Mouse (Mus musculus): Measurements from ENCODE around the gene Mbnl2. TPM values are rescaled to one million over a fixed set of nuclear protein-coding genes. Genes with fewer than 3 reads are reported as not detected.
A peak's percentile ranks its signal among the peaks of the same experiment; 100 is the strongest.

Gene Mbnl2
- polyA plus RNA-seq, 1 experiment from 2014 or later: 14.6 TPM

DNA sequence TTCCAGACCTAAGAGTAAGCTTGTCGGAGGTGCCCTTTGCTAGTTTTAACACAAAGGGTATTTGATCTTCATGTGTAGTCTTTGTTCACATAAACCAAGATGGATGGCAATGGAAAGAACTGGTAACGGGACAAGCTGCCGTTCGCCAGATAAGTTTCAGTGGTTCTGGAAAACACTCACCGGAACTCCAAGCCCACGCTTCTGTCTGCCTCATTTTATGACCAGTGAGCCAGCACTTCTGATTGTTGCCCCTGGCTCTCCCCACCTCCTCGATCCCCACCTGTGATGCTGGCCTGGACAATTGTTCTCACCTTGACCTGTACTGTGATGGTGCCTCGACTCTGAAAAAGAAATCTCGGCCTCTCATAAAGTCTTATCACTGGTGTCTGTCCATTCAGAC, 117.0 kb downstream of the Mbnl2 start:
- H3K9ac ChIP-seq: no peak overlapping the region

DNA sequence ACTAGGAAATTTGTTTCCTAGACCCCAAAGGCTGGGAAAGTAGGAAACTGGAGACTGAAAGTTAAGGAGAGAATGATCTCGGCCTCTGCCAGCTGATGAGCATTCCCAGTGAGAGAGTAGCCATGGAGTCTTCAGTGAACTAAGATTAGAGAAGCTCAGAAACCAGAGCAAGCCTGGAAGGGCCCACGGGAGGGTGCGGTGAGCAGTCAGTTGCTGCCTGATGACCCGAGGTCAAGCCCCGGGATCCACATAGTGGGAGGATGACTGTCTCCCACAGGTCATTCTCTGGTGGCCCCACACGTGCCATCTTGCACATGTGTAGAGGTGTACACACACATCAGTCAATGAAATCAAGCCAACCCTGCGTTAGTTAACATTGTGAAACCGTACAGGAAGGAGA, 118.0 kb downstream of the Mbnl2 start:
- H3K9ac ChIP-seq: no peak overlapping the region
- H3K4me2 ChIP-seq: no peak overlapping the region
- WGBS (ENCODE audit: insufficient replicate concordance): 69% methylated on average over 8 of the region's 8 CpGs
- ATAC-seq (ENCODE audit: low read depth): no peak
- H3K4me1 ChIP-seq (replicated peaks): peaks cover 6% of the 10 kb centered on the region; the same call in 1 of the 2 replicates
- no peak overlapping the region for H3K4me3 ChIP-seq (replicated peaks)
- H3K27me3 ChIP-seq: no peaks in the 10 kb centered on the region
- no peak overlapping the region for H3K27ac ChIP-seq
- peaks cover 21% of the 10 kb centered on the region for H3K36me3 ChIP-seq
- no peaks in the 10 kb centered on the region; the same call in 1 of the 2 replicates for H3K9me3 ChIP-seq (replicated peaks)
- no peak for DNase-seq

More for the DNA sequence above, 117.0 kb downstream of the Mbnl2 start:
- H3K9me3 ChIP-seq (replicated peaks): no peaks in the 10 kb centered on the region; the same call in 1 of the 2 replicates
- no peak for ATAC-seq (ENCODE audit: low read depth)
- peaks cover 6% of the 10 kb centered on the region; the same call in 1 of the 2 replicates for H3K4me1 ChIP-seq (replicated peaks)
- peaks cover 21% of the 10 kb centered on the region for H3K36me3 ChIP-seq
- 86% methylated on average over 9 of the region's 9 CpGs for WGBS (ENCODE audit: insufficient replicate concordance)
- H3K4me2 ChIP-seq: no peak overlapping the region
- no peak for DNase-seq
- no peak overlapping the region for H3K4me3 ChIP-seq (replicated peaks)
- H3K27ac ChIP-seq: no peak overlapping the region
- H3K27me3 ChIP-seq: no peaks in the 10 kb centered on the region

DNA sequence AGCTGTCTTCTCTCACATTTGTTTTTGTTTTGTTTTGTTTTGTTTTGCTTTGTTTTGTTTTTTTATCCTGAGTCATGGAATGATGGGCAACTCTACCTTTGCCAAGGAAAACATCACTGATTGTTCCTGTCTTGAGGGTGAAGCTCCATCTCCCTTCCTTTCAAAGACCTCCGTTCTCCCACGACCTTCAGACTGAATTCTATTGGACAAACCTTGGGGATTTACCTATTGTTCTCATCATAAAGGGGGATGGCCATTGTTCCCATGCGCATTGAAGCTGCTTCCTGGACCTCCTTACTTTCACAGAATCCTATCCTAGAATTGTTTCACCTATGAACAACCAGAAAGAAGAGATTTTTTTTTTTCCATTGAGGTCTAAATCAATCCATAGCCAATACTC, 118.7 kb downstream of the Mbnl2 start:
- Histone ChIP-seq H3K9ac (no peak overlapping the region), H3K4me3 (replicated peaks) (no peak overlapping the region), H3K36me3 (peaks cover 18% of the 10 kb centered on the region), H3K27ac (no peak overlapping the region), H3K9me3 (replicated peaks) (no peaks in the 10 kb centered on the region; the same call in 1 of the 2 replicates), H3K27me3 (no peaks in the 10 kb centered on the region), H3K4me1 (replicated peaks) (peaks cover 3% of the 10 kb centered on the region; the same call in 1 of the 2 replicates), H3K4me2 (no peak overlapping the region)
- 68% methylated on average over 3 of the region's 3 CpGs for WGBS (ENCODE audit: insufficient replicate concordance)
- ATAC-seq (ENCODE audit: low read depth): no peak
- no peak for DNase-seq

DNA sequence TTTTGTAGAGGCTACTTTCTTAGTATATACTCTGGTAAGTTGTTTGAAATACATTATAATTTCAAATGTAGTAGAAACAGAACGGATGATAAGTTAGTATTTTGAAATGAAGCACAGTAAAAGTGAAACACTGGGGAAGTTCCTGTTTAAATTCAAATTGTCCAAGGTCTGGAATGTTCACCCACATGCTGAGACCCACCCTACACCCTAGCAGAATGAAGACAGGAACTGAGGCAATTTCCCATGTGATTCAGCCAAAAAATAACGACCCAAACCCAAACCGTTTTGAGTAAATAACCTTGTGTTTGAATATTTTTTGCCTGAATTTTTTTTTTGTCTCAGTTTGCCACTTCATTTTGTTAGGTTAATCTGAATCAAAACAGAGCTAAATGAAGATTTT, 119.4 kb downstream of the Mbnl2 start:
- Histone ChIP-seq H3K4me1 (replicated peaks) (no peaks in the 10 kb centered on the region), H3K4me2 (no peak overlapping the region), H3K36me3 (peaks cover 17% of the 10 kb centered on the region), H3K9me3 (replicated peaks) (no peaks in the 10 kb centered on the region; the same call in 1 of the 2 replicates), H3K4me3 (replicated peaks) (no peak overlapping the region), H3K9ac (no peak overlapping the region), H3K27me3 (no peaks in the 10 kb centered on the region), H3K27ac (no peak overlapping the region)
- 46% methylated on average over 3 of the region's 3 CpGs for WGBS (ENCODE audit: insufficient replicate concordance)
- ATAC-seq (ENCODE audit: low read depth): no peak
- no peak for DNase-seq

DNA sequence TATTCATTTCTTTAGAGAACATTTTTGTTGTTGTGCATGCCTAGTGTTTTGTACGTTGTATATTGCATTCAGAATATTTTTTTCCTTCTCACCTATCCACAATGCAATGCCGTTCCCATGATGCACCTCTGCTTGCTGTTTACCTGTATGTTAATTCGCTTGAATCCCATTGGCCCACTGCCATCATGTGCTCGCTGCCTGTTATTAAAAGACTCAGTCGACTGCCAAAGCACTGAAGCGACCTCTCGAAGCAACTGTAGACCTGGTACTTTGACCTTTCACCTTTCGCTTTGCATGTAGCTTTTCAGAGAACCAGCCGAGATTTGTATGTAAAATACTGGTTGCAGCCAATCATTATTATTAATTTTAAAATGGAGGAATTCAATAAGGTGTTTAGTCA, 120.0 kb downstream of the Mbnl2 start:
- no peak for ATAC-seq (ENCODE audit: low read depth)
- WGBS (ENCODE audit: insufficient replicate concordance): 77% methylated on average over 9 of the region's 9 CpGs

DNA sequence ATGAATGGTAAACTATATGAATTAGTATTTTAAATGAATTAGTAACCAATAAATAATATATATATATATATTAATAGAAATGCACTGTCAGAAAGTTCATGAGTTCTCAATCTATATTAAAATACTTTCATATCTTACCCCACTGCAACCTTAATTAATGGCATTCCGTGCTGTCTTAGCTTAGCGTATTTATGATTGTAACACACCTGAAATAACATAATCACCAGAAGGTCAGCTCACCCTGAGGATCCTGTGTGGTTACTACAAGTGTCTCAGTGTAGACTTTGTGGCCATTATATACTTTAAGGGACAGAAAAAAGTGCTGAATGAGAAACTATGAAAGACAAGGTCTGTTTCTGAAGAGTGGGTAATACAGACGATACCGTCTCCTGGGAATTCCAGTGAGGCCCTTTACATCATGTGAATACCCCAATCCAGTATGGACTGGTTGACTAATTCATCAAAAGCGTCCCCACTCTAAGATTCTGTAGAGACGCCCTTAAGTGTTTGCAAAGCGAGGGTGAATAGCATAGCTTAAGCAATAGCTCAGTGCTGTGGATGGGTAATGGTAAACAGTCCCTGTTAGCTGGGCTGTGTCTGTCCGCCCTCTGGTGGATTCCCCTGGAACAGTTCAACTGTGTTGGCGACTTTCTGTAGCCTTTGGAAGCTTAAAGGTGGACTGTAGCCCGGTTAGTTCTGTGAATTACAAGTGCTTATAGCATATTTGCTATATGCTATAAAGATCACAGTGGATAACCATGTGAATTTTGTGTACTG, 122.6 kb downstream of the Mbnl2 start:
- Histone ChIP-seq H3K4me1 (replicated peaks) (no peaks in the 10 kb centered on the region), H3K9me3 (replicated peaks) (no peaks in the 10 kb centered on the region), H3K4me3 (replicated peaks) (no peak overlapping the region), H3K9ac (no peak overlapping the region), H3K4me2 (no peak overlapping the region), H3K36me3 (peaks cover 14% of the 10 kb centered on the region), H3K27ac (no peak overlapping the region), H3K27me3 (no peaks in the 10 kb centered on the region)
- WGBS (ENCODE audit: insufficient replicate concordance): 52% methylated on average over 10 of the region's 10 CpGs
- DNase-seq: peak; percentile 11
- peak; percentile 54; the same call in 1 of the 2 replicates for ATAC-seq (ENCODE audit: low read depth)

More for the DNA sequence above, 120.0 kb downstream of the Mbnl2 start:
- H3K27me3 ChIP-seq: no peaks in the 10 kb centered on the region
- H3K4me1 ChIP-seq (replicated peaks): no peaks in the 10 kb centered on the region
- DNase-seq: no peak
- no peak overlapping the region for H3K9ac ChIP-seq
- no peak overlapping the region for H3K27ac ChIP-seq
- H3K4me2 ChIP-seq: no peak overlapping the region
- H3K4me3 ChIP-seq (replicated peaks): no peak overlapping the region
- H3K36me3 ChIP-seq: peaks cover 10% of the 10 kb centered on the region
- H3K9me3 ChIP-seq (replicated peaks): no peaks in the 10 kb centered on the region

DNA sequence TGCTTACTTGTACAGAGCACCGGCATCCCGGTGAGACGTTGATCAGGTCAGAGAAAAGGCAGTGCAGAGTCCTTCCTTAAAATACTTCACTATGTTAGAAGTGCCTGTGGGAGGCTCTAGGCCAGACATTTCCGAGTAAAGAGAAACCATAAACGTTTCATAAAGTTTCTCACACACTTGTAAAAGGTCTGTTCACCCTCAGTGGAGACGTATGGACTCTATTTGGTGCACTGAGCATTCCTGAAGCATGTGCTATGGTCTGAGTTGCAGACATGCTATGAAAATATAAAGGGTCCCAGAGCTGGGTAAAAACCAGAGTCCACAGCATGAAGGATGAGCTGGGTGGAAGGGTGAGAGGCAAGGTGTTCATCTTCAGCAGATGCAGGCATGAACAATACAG, 124.1 kb downstream of the Mbnl2 start:
- ATAC-seq (ENCODE audit: low read depth) (no peak), DNase-seq (no peak)

DNA sequence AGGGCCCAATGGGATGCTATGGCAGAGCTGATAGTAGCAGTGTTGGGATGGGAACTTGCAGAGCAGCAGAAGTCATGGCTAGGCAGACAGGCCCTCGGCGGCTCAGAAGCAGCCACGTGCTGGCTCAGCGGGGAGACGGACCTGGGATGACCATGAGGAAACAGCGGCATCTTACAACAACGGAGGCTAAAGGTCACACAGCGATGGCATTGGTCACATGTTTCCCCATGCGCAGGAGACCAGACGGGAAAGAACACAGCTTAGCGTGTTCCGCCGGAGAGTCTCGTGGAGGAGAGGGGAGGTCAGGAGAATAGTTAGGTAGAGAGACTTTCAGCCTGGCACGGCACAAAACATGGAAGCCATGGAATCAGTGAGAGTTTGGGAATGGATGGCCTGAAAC, 125.7 kb downstream of the Mbnl2 start:
- H3K27me3 ChIP-seq: no peaks in the 10 kb centered on the region
- no peaks in the 10 kb centered on the region for H3K9me3 ChIP-seq (replicated peaks)
- H3K27ac ChIP-seq: no peak overlapping the region
- H3K4me3 ChIP-seq (replicated peaks): no peak overlapping the region
- no peak overlapping the region for H3K4me2 ChIP-seq
- H3K4me1 ChIP-seq (replicated peaks): 0 out of 2 replicates have a peak, but pooled peaks cover 6% of the 10 kb centered on the region
- DNase-seq: no peak
- peaks cover 14% of the 10 kb centered on the region for H3K36me3 ChIP-seq
- 85% methylated on average over 15 of the region's 15 CpGs for WGBS (ENCODE audit: insufficient replicate concordance)
- H3K9ac ChIP-seq: no peak overlapping the region
- ATAC-seq (ENCODE audit: low read depth): no peak

More for the DNA sequence above, 124.1 kb downstream of the Mbnl2 start:
- H3K27me3 ChIP-seq: no peaks in the 10 kb centered on the region
- H3K9ac ChIP-seq: no peak overlapping the region
- WGBS (ENCODE audit: insufficient replicate concordance): 65% methylated on average over 6 of the region's 6 CpGs
- peaks cover 14% of the 10 kb centered on the region for H3K36me3 ChIP-seq
- H3K4me2 ChIP-seq: no peak overlapping the region
- no peak overlapping the region for H3K27ac ChIP-seq
- no peaks in the 10 kb centered on the region for H3K9me3 ChIP-seq (replicated peaks)
- H3K4me3 ChIP-seq (replicated peaks): no peak overlapping the region
- H3K4me1 ChIP-seq (replicated peaks): no peaks in the 10 kb centered on the region

DNA sequence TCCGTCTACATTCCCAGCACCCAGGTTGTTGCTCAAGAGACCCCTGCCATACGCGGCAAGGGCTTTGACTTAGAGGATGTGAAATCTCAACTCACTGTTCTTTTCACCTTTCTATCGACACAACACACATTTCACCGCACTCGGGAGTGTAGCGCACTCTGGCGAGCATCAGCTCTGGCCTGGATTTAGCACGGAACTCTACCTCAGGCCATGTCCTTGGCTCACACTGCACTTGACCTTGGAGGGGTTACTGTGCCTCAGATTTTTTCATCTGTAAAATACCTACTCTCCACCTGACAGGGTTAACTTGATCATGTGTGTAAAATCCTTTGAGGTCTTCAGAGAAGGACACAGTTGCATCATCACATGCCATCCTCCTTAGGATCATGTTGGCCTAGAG, 127.2 kb downstream of the Mbnl2 start:
- WGBS (ENCODE audit: insufficient replicate concordance): 85% methylated on average over 9 of the region's 9 CpGs
- peaks cover 10% of the 10 kb centered on the region for H3K36me3 ChIP-seq
- ATAC-seq (ENCODE audit: low read depth): no peak
- DNase-seq: no peak
- H3K9ac ChIP-seq: no peak overlapping the region
- no peaks in the 10 kb centered on the region for H3K27me3 ChIP-seq
- no peaks in the 10 kb centered on the region for H3K9me3 ChIP-seq (replicated peaks)
- no peak overlapping the region for H3K4me2 ChIP-seq
- peaks cover 14% of the 10 kb centered on the region; the same call in 1 of the 2 replicates for H3K4me1 ChIP-seq (replicated peaks)
- no peak overlapping the region for H3K4me3 ChIP-seq (replicated peaks)
- H3K27ac ChIP-seq: no peak overlapping the region

DNA sequence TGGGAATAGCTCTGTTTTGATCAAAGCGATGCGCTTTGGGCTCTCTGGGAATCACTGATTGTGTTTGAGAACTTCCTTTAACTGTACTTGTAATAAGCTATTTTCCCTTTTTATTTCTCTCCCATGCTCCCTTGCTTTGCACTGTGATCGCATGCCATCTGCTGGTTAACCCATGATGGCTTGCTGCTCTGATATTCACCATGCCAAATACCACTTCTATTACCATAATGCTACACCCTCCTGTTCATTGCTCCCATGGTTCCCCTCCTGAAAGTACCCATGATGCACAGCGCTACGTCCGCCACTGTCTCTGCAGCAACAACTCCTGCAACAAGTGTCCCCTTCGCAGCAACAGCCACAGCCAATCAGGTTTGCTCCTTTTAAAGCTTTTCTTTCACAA, 128.9 kb downstream of the Mbnl2 start:
- Histone ChIP-seq H3K27me3 (no peaks in the 10 kb centered on the region), H3K4me3 (replicated peaks) (no peak overlapping the region), H3K9me3 (replicated peaks) (no peaks in the 10 kb centered on the region), H3K4me2 (no peak overlapping the region), H3K4me1 (replicated peaks) (peaks cover 14% of the 10 kb centered on the region; the same call in 1 of the 2 replicates), H3K9ac (no peak overlapping the region), H3K27ac (no peak overlapping the region), H3K36me3 (peaks cover 10% of the 10 kb centered on the region)
- no peak for DNase-seq
- ATAC-seq (ENCODE audit: low read depth): no peak
- WGBS (ENCODE audit: insufficient replicate concordance): 87% methylated on average over 7 of the region's 7 CpGs

DNA sequence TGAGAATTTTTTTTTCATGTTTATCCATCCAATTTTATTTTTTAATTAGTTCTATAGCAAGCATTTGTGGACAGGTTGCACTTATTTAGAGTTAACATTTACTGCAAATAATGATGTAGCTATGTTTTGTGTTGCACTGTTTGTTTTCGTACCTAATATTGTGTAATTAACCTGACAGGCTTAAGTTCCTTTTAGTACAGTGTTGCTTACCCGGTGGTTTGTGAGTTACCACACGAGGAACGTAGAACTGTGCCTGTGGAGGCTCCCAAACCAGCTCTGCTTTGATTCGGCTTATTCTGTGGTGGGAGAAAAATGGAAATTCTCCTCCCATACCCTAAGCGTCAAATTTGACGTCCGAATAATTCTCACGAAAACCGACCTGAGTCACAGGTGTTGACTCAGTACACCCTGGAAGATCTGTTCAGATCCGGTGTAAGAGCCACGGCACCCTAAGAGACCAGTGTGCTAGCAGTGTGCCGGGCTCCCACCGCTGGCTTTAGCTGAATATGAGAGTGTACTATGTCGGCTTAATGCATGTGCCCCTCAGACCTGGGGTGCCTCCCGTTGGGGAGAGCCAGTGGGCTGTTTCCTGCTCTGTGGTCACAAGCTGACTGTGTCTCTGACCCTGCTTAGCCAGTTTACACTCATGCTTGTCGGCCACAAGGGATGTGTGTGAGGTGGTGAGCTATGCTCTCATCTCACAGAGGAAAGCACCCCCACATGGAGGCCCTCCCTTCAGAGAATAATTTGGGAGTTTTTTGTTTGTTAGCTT, 129.5 kb downstream of the Mbnl2 start:
- no peak for DNase-seq
- H3K4me3 ChIP-seq (replicated peaks): no peak overlapping the region
- no peaks in the 10 kb centered on the region for H3K9me3 ChIP-seq (replicated peaks)
- 49% methylated on average over 17 of the region's 17 CpGs for WGBS (ENCODE audit: insufficient replicate concordance)
- H3K4me2 ChIP-seq: no peak overlapping the region
- H3K27ac ChIP-seq: no peak overlapping the region
- peak; percentile 41; the same call in 1 of the 2 replicates for ATAC-seq (ENCODE audit: low read depth)
- H3K4me1 ChIP-seq (replicated peaks): peaks cover 14% of the 10 kb centered on the region; the same call in 1 of the 2 replicates
- peaks cover 9% of the 10 kb centered on the region for H3K36me3 ChIP-seq
- no peak overlapping the region for H3K9ac ChIP-seq
- no peaks in the 10 kb centered on the region for H3K27me3 ChIP-seq

All from liver, embryonic 13.5 days (tissue).